Mouse (Mus musculus): ENCODE measurements around the gene Mcrip2.

DNA sequence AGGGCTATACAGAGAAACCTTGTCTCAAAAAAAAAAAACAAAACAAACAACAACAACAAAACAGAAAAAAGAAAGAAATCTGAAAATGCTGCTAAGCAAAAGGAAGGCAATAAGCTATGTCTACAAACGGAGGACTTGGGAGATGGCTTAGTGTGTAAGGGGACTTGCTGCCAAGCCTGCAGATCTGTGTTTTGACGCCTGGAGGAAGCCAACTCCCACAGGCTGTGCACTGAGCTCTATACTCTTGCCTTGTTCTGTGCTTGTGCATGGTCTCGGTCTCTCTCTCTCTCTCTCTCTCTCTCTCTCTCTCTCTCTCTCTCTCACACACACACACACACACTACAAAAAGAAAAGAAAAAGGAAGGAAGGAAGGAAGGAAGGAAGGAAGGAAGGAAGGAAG is 20.3 kb upstream of the Mcrip2 start:
- TF ChIP-seq EP300 (IDR thresholded peaks at IDR 0.05; ENCODE audit: insufficient read depth, low read depth, low read length) = no peak
- no peak for TF ChIP-seq CTCF (IDR thresholded peaks at IDR 0.05)
